Mouse (Mus musculus): ENCODE results near the gene Smpd1. TPM values are rescaled to one million over a fixed set of nuclear protein-coding genes. Genes with fewer than 3 reads are reported as not detected.
A peak's percentile ranks its signal among the peaks of the same experiment; 100 is the strongest.

Gene Smpd1
- polyA plus RNA-seq, 1 experiment from 2014 or later: 48.5 TPM

GRCm38 (mm10) chr7:105565071-105565836, 11.1 kb downstream of the Smpd1 start:
- Histone ChIP-seq H3K9me3 (replicated peaks) (no peaks in the 10 kb centered on the region), H3K27me3 (no peaks in the 10 kb centered on the region), H3K9ac (no peak overlapping the region), H3K4me3 (no peak overlapping the region), H3K4me2 (no peak overlapping the region), H3K36me3 (ENCODE audit: poor library complexity, severe bottlenecking) (peaks cover 64% of the 10 kb centered on the region), H3K4me1 (peaks cover 26% of the 10 kb centered on the region), H3K27ac (no peak overlapping the region)
- ATAC-seq: no peak
- 89% methylated on average over 17 of the region's 17 CpGs for WGBS

DNA sequence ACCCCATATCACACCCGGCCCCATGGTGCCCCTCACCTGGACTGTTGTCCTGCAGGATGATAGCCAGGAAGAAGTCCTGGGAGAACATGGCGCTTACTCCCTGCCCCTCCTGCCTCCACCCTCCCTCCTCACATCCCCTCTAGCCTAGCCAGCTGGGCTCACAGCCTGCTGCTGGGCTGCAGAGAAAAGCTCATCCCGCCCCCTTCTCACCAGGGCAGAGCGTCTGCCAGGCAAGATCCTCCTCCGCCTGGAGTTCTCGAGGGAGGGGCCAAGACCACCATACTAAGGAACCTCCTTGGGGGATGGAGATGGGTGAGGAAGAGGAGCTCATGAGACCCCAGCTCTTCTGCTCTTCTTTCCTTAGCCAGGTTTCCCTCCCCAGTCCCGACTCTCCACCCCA, 14.4 kb downstream of the Smpd1 start:
- Histone ChIP-seq H3K4me1 (peaks cover 40% of the 10 kb centered on the region), H3K36me3 (ENCODE audit: poor library complexity, severe bottlenecking) (peaks cover 57% of the 10 kb centered on the region), H3K9me3 (replicated peaks) (no peaks in the 10 kb centered on the region), H3K4me3 (peak overlapping the region; percentile 25), H3K9ac (peak overlapping the region; percentile 41; the same call in 1 of the 2 replicates), H3K27ac (peak overlapping the region; percentile 92), H3K4me2 (peak overlapping the region; percentile 52), H3K27me3 (no peaks in the 10 kb centered on the region)
- peak; percentile 77 for ATAC-seq
- WGBS: 8% methylated on average over 7 of the region's 7 CpGs

DNA sequence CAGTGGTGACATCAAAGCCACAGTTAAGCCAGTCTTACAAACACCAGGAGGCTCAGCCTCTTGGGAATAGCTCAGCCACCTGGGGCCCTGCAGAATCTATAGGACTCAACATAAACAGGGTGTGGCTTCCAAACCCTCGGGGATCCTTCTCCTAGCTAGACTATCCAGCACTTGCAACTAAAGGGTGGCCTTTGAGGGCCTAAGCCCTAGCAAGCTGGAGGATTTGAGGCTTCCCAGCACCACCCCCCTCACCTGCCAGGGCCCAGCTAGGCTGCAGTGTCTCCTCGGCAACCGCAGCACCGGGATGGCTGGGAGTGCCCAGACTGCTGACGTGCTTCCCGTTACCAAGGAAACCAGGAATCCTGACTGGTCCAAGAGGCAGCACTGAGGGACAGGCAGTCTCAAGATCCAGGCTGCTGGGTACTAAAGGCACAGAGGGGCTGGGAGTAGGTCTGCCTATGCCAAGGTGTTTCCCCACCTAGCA, 14.9 kb downstream of the Smpd1 start:
- peak overlapping the region; percentile 92 for H3K27ac ChIP-seq
- H3K9ac ChIP-seq: peak overlapping the region; percentile 41
- peak overlapping the region; percentile 25 for H3K4me3 ChIP-seq
- WGBS: 1% methylated on average over 6 of the region's 6 CpGs
- no peaks in the 10 kb centered on the region for H3K27me3 ChIP-seq
- H3K4me1 ChIP-seq: peaks cover 40% of the 10 kb centered on the region
- H3K36me3 ChIP-seq (ENCODE audit: poor library complexity, severe bottlenecking): peaks cover 57% of the 10 kb centered on the region
- no peaks in the 10 kb centered on the region for H3K9me3 ChIP-seq (replicated peaks)
- H3K4me2 ChIP-seq: peak overlapping the region; percentile 52
- ATAC-seq: peak; percentile 90

DNA sequence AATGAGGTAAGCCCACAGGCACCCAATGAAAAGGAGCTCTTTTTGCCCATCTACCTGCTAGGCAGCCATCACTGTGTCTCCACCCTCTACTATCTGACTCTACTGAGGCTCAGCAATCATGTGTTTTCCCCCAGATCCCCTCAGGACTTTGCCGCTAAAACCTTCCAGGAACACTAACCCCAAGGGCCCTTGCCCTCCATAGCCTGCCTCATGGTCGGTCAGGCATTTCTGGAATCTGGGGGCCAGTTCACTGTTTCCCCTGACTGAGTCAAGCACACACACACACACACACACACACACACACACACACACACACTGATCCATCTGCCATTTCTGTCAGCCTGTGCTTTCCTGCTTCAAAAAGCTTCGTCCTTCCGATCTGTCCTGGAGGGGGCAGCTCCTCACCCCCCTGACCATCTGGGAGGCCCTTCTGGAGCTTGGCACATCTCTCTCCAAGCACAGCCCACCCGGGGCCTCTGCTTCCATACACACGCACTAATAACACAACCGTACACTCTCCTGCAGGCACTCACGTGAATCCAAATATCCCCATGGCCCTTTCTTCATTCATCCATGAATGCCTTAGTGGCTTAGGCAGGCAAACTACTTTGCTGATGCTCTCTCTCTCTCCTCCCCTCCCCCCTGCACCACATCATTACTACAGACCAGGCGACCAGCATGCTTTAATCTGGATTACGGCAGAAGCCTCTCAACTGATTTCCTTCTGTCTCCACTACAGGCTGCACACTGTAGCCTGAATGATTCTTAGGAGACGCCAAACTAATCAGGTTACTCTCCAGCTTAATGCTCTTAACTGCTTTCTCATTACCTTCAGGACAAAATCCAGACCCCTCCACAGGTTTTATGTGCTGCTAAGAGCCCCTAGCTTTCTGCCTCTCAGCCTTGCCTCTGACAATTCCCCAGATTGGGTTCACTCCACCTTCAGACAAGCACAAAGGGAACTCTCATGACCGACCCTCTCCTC, 15.6 kb downstream of the Smpd1 start:
- Histone ChIP-seq H3K4me2 (peak overlapping the region; percentile 52), H3K9ac (peak overlapping the region; percentile 45), H3K27me3 (no peaks in the 10 kb centered on the region), H3K27ac (peak overlapping the region; percentile 92), H3K9me3 (replicated peaks) (no peaks in the 10 kb centered on the region), H3K4me3 (peak overlapping the region; percentile 25; the same call in 1 of the 2 replicates), H3K36me3 (ENCODE audit: poor library complexity, severe bottlenecking) (peaks cover 57% of the 10 kb centered on the region), H3K4me1 (peaks cover 40% of the 10 kb centered on the region)
- peak; percentile 48 for ATAC-seq
- WGBS: 8% methylated on average over 12 of the region's 12 CpGs

- peak overlapping the region; percentile 52 for H3K4me2 ChIP-seq
- peaks cover 40% of the 10 kb centered on the region for H3K4me1 ChIP-seq
- no peaks in the 10 kb centered on the region for H3K9me3 ChIP-seq (replicated peaks)
- no peak overlapping the region for H3K4me3 ChIP-seq
- H3K9ac ChIP-seq: no peak overlapping the region
- no peak for ATAC-seq
- H3K27ac ChIP-seq: peak overlapping the region; percentile 92; the same call in 1 of the 2 replicates
- H3K27me3 ChIP-seq: no peaks in the 10 kb centered on the region
- H3K36me3 ChIP-seq (ENCODE audit: poor library complexity, severe bottlenecking): peaks cover 48% of the 10 kb centered on the region
- 79% methylated on average over 4 of the region's 4 CpGs for WGBS
Measured at GRCm38 (mm10) chr7:105570756-105571155, 16.6 kb downstream of the Smpd1 start.

- no peak overlapping the region for H3K4me3 ChIP-seq
- no peaks in the 10 kb centered on the region for H3K27me3 ChIP-seq
- H3K9ac ChIP-seq: no peak overlapping the region
- ATAC-seq: no peak
- peaks cover 49% of the 10 kb centered on the region for H3K4me1 ChIP-seq
- WGBS: 93% methylated on average over 8 of the region's 8 CpGs
- H3K4me2 ChIP-seq: no peak overlapping the region
- no peak overlapping the region for H3K27ac ChIP-seq
- no peaks in the 10 kb centered on the region for H3K9me3 ChIP-seq (replicated peaks)
- H3K36me3 ChIP-seq (ENCODE audit: poor library complexity, severe bottlenecking): peaks cover 26% of the 10 kb centered on the region
Measured at GRCm38 (mm10) chr7:105572949-105573348, 18.8 kb downstream of the Smpd1 start.

GRCm38 (mm10) chr7:105574537-105574936, 20.4 kb downstream of the Smpd1 start:
- no peak overlapping the region for H3K4me2 ChIP-seq
- 95% methylated on average over 4 of the region's 4 CpGs for WGBS
- peaks cover 26% of the 10 kb centered on the region for H3K36me3 ChIP-seq (ENCODE audit: poor library complexity, severe bottlenecking)
- H3K9me3 ChIP-seq (replicated peaks): no peaks in the 10 kb centered on the region
- peaks cover 49% of the 10 kb centered on the region for H3K4me1 ChIP-seq
- H3K27me3 ChIP-seq: no peaks in the 10 kb centered on the region
- no peak overlapping the region for H3K4me3 ChIP-seq
- no peak for ATAC-seq
- no peak overlapping the region for H3K9ac ChIP-seq
- no peak overlapping the region for H3K27ac ChIP-seq

- Histone ChIP-seq H3K4me1 (peaks cover 41% of the 10 kb centered on the region), H3K9me3 (replicated peaks) (no peaks in the 10 kb centered on the region), H3K4me3 (no peak overlapping the region), H3K36me3 (ENCODE audit: poor library complexity, severe bottlenecking) (peaks cover 26% of the 10 kb centered on the region), H3K4me2 (no peak overlapping the region), H3K27ac (no peak overlapping the region), H3K27me3 (no peaks in the 10 kb centered on the region), H3K9ac (no peak overlapping the region)
- 87% methylated on average over 3 of the region's 3 CpGs for WGBS
- ATAC-seq: no peak
Measured at GRCm38 (mm10) chr7:105576166-105576748, 22.1 kb downstream of the Smpd1 start.

DNA sequence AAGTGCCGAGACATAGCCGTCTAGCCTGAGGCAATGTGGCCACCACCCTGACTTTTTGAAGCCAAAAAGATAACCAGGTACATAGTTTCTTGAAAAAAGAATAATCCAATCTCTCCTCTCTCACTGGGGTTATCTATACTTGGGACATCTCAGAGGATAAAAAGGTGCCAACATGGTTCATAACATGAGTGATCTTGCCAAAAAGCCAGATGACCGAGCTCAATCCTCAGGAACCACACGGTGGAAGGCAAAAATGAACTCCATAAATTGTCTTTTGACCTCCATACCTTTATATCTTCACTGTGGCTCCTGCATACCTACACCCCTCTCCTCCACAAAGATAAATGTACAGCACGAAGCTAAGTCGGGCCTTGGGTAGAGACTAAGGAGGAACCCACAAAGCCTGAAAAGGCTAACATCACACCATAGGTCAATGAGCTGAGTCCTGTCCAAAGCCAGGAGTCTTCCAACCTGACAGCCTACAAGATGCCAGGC, 23.3 kb downstream of the Smpd1 start:
- Histone ChIP-seq H3K9me3 (replicated peaks) (no peaks in the 10 kb centered on the region), H3K4me1 (peaks cover 47% of the 10 kb centered on the region), H3K27ac (no peak overlapping the region), H3K4me3 (no peak overlapping the region), H3K9ac (no peak overlapping the region), H3K27me3 (no peaks in the 10 kb centered on the region), H3K4me2 (no peak overlapping the region), H3K36me3 (ENCODE audit: poor library complexity, severe bottlenecking) (peaks cover 25% of the 10 kb centered on the region)
- 98% methylated on average over 6 of the region's 6 CpGs for WGBS
- no peak for ATAC-seq

- Histone ChIP-seq H3K36me3 (ENCODE audit: poor library complexity, severe bottlenecking) (peaks cover 14% of the 10 kb centered on the region), H3K9me3 (replicated peaks) (no peaks in the 10 kb centered on the region), H3K9ac (no peak overlapping the region), H3K27ac (no peak overlapping the region), H3K4me3 (no peak overlapping the region), H3K4me1 (peaks cover 44% of the 10 kb centered on the region), H3K27me3 (no peaks in the 10 kb centered on the region), H3K4me2 (no peak overlapping the region)
- no peak for ATAC-seq
- WGBS: 73% methylated on average over 2 of the region's 2 CpGs
Measured at GRCm38 (mm10) chr7:105578481-105578880, 24.3 kb downstream of the Smpd1 start.

GRCm38 (mm10) chr7:105580627-105581089, 26.5 kb downstream of the Smpd1 start:
- no peaks in the 10 kb centered on the region for H3K27me3 ChIP-seq
- H3K4me1 ChIP-seq: peaks cover 44% of the 10 kb centered on the region
- no peaks in the 10 kb centered on the region for H3K36me3 ChIP-seq (ENCODE audit: poor library complexity, severe bottlenecking)
- peak overlapping the region; percentile 93 for H3K27ac ChIP-seq
- H3K4me2 ChIP-seq: peak overlapping the region; percentile 73
- ATAC-seq: peak; percentile 65
- 1% methylated on average over 16 of the region's 22 CpGs for whole genome bisulfite sequencing
- peak overlapping the region; percentile 85 for H3K9ac ChIP-seq
- H3K9me3 ChIP-seq (replicated peaks): no peaks in the 10 kb centered on the region
- H3K4me3 ChIP-seq: peak overlapping the region; percentile 75
